Mouse (Mus musculus) MEL (cell line): ENCODE measurements around the gene Rad51b. TPM values are rescaled to one million over a fixed set of nuclear protein-coding genes. Genes with fewer than 3 reads are reported as not detected.

Experiments used
- DNase-seq: peaks from one replicate; pipeline ENCODE4 v3.0.0; 2011; ENCODE audit warnings: low read depth, low spot score
- H3K27ac ChIP-seq: 2 replicates; pipeline ENCODE4 v1.5.1; 2012; ENCODE audit warnings: low read depth, mild to moderate bottlenecking, control low read depth, low read length, moderate library complexity; ENCODE audit not compliant: control insufficient read depth
- H3K27me3 ChIP-seq, 2 experiments: fragments of 150-350 bp in 1 of 2; sonication (generic) in 1 of 2; 2 replicates each; pipeline ENCODE4 v1.6.1; 2012; ENCODE audit warnings: low read length in 2 of 2, mild to moderate bottlenecking in 2 of 2, improper control_type of control experiment in 1 of 2, moderate library complexity in 1 of 2; ENCODE audit not compliant: insufficient read depth in 2 of 2, control insufficient read depth in 1 of 2
- H3K36me3 ChIP-seq, 2 experiments: 2 replicates each; pipeline ENCODE4 v1.6.1; 2012 to 2014; ENCODE audit warnings: low read length in 2 of 2, improper control_type of control experiment in 1 of 2, inconsistent platforms in 1 of 2, mild to moderate bottlenecking in 1 of 2; ENCODE audit not compliant: insufficient read depth in 2 of 2, control insufficient read depth in 1 of 2
- H3K4me1 ChIP-seq, 2 experiments: fragments of 150-350 bp in 1 of 2; sonication (generic) in 1 of 2; 2 replicates each; pipeline ENCODE4 v1.6.1; 2012; ENCODE audit warnings: low read length in 2 of 2, improper control_type of control experiment in 1 of 2, mild to moderate bottlenecking in 1 of 2; ENCODE audit not compliant: insufficient read depth in 2 of 2, control insufficient read depth in 1 of 2
- H3K4me3 ChIP-seq, 2 experiments: fragments of 150-350 bp in 1 of 2; sonication (generic) in 1 of 2; 2 replicates each; pipeline ENCODE4 v1.5.1; 2012; ENCODE audit warnings: low read depth in 2 of 2, low read length in 2 of 2, mild to moderate bottlenecking in 2 of 2, moderate library complexity in 2 of 2, control low read depth in 1 of 2, improper control_type of control experiment in 1 of 2; ENCODE audit not compliant: control insufficient read depth in 1 of 2, insufficient read depth in 1 of 2
- H3K79me2 ChIP-seq: 2 replicates; pipeline ENCODE4 v1.6.1; 2012; ENCODE audit warnings: mild to moderate bottlenecking, low read length, moderate library complexity; ENCODE audit not compliant: control insufficient read depth, poor library complexity, insufficient read depth
- H3K9ac ChIP-seq: 2 replicates; pipeline ENCODE4 v1.6.1; 2012; ENCODE audit warnings: low read depth, mild to moderate bottlenecking, control low read depth, low read length, moderate library complexity; ENCODE audit not compliant: control insufficient read depth, poor library complexity, severe bottlenecking
- H3K9me3 ChIP-seq: fragments of 150-350 bp; sonication (generic); replicated peaks from 2 replicates; pipeline ENCODE4 v1.6.1; 2012; ENCODE audit warnings: mild to moderate bottlenecking, low read length, improper control_type of control experiment, moderate library complexity; ENCODE audit not compliant: insufficient read depth
- BHLHE40 ChIP-seq: IDR thresholded peaks from 2 replicates; pipeline ENCODE4 v1.6.1; 2012; ENCODE audit warnings: low read depth, mild to moderate bottlenecking, inconsistent platforms, low read length, improper control_type of control experiment, borderline replicate concordance
- EP300 ChIP-seq, 2 experiments: IDR thresholded peaks; 2 replicates each; pipeline ENCODE4 v1.6.1; 2011; ENCODE audit warnings: improper control_type of control experiment in 2 of 2, low read length in 2 of 2, low read depth in 1 of 2, mild to moderate bottlenecking in 1 of 2
- ETS1 ChIP-seq: IDR thresholded peaks from 2 replicates; pipeline ENCODE4 v1.6.1; 2012; ENCODE audit warnings: low read depth, mild to moderate bottlenecking, inconsistent platforms, low read length, improper control_type of control experiment, moderate library complexity
- GABPA ChIP-seq: IDR thresholded peaks from 2 replicates; pipeline ENCODE4 v1.6.1; 2012; ENCODE audit warnings: low read depth, mild to moderate bottlenecking, inconsistent platforms, low read length, improper control_type of control experiment, moderate library complexity
- GATA1 ChIP-seq: IDR thresholded peaks from 2 replicates; pipeline ENCODE4 v1.6.1; 2011; ENCODE audit warnings: low read depth, low read length, improper control_type of control experiment
- HCFC1 ChIP-seq: IDR thresholded peaks from 2 replicates; pipeline ENCODE4 v1.6.1; 2012; ENCODE audit warnings: low read depth, mild to moderate bottlenecking, inconsistent platforms, low read length, improper control_type of control experiment, moderate library complexity
- KAT2A ChIP-seq: conservative IDR thresholded peaks from 2 replicates; pipeline ENCODE4 v1.6.1; 2012; ENCODE audit warnings: low read depth, low read length, improper control_type of control experiment, inconsistent platforms
- MAX ChIP-seq: IDR thresholded peaks from 2 replicates; pipeline ENCODE4 v1.6.1; 2011; ENCODE audit warnings: low read length, improper control_type of control experiment
- MYB ChIP-seq: IDR thresholded peaks from 2 replicates; pipeline ENCODE4 v1.6.1; 2011; ENCODE audit warnings: mild to moderate bottlenecking, low read depth, low read length, improper control_type of control experiment
- NRF1 ChIP-seq: IDR thresholded peaks from 2 replicates; pipeline ENCODE4 v1.6.1; 2014; ENCODE audit warnings: low read depth, mild to moderate bottlenecking, inconsistent platforms, low read length, improper control_type of control experiment, moderate library complexity; ENCODE audit not compliant: poor library complexity, insufficient read depth, severe bottlenecking
- RAD21 ChIP-seq: IDR thresholded peaks from 2 replicates; pipeline ENCODE4 v1.6.1; 2011; ENCODE audit warnings: mild to moderate bottlenecking, low read depth, low read length, improper control_type of control experiment
- SIN3A ChIP-seq: IDR thresholded peaks from 2 replicates; pipeline ENCODE4 v1.6.1; 2012; ENCODE audit warnings: low read length, improper control_type of control experiment, inconsistent platforms
- SMC3 ChIP-seq: IDR thresholded peaks from 2 replicates; pipeline ENCODE4 v1.6.1; 2011; ENCODE audit warnings: low read depth, low read length, improper control_type of control experiment
- TCF12 ChIP-seq: IDR thresholded peaks from 2 replicates; pipeline ENCODE4 v1.6.1; 2014; ENCODE audit warnings: low read depth, mild to moderate bottlenecking, inconsistent platforms, low read length, improper control_type of control experiment, moderate library complexity
- USF1 ChIP-seq: IDR thresholded peaks from 2 replicates; pipeline ENCODE4 v1.6.1; 2014; ENCODE audit warnings: low read depth, mild to moderate bottlenecking, inconsistent platforms, low read length, improper control_type of control experiment, moderate library complexity
- ZC3H11A ChIP-seq: IDR thresholded peaks from 2 replicates; pipeline ENCODE4 v1.6.1; 2012; ENCODE audit warnings: low read depth, mild to moderate bottlenecking, inconsistent platforms, low read length, improper control_type of control experiment
- ZKSCAN1 ChIP-seq: IDR thresholded peaks from 2 replicates; pipeline ENCODE4 v1.6.1; 2012; ENCODE audit warnings: low read depth, mild to moderate bottlenecking, inconsistent platforms, low read length, improper control_type of control experiment, moderate library complexity
- ZNF384 ChIP-seq: IDR thresholded peaks from 2 replicates; pipeline ENCODE4 v1.6.1; 2012; ENCODE audit warnings: low read depth, mild to moderate bottlenecking, inconsistent platforms, low read length, improper control_type of control experiment
- polyA plus RNA-seq, 2 experiments: library from polyadenylated mRNA; stranded (reverse) in 1 of 2; unstranded in 1 of 2; fragments of >175 nt in 1 of 2; fragments of >200 nt in 1 of 2; gene quantifications; 2 replicates each; pipeline versions ENCODE4 v1.2.1 to v1.2.4; 2012; ENCODE audit warnings: low replicate concordance in 2 of 2, low read depth in 1 of 2; ENCODE audit not compliant: insufficient read length in 2 of 2, insufficient read depth in 1 of 2, missing spikeins in 1 of 2
- total RNA-seq: library from RNA; depleted of rRNA; stranded (reverse); fragments of 300-350 nt; gene quantifications from 2 replicates; pipeline ENCODE4 v1.2.3, GENCODE M21; 2012

Rad51b gene
- total and polyA plus RNA-seq, 3 experiments, result 3.6 to 5.7 TPM; not detected in 1

DNA sequence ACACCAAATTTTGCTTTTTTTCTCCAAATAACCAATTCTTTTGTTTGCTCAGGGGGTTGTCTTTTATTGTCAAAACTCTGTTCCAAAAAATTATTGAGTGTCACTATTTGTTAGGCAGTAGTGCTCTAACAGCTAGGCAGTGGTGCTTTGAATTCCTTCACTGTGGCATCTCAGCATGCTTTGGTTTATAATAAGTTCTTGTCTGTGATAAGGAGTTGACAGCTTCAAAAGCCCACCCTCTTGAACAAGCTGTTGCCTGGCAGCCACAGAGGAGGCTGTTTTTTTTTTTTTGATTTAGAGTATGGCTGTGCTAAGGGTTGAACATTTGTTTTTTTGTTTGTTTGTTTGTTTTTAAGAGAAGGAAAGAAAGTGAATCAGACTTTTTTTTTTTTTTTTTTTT is 92.9 kb downstream of the Rad51b start:
- Histone ChIP-seq H3K4me3 (no peak overlapping the region), H3K79me2 (no peaks in the 10 kb centered on the region), H3K9me3 (no peaks in the 10 kb centered on the region), H3K27me3 (no peaks in the 10 kb centered on the region), H3K9ac (no peak overlapping the region), H3K36me3 (no peaks in the 10 kb centered on the region), H3K4me1 (no peaks in the 10 kb centered on the region; a peak in 1 of 4 replicates), H3K27ac (no peak overlapping the region)
- DNase-seq, result no peak
- TF ChIP-seq MYB, result no peak
- TF ChIP-seq ZKSCAN1, result no peak
- TF ChIP-seq GATA1, result no peak
- no peak for TF ChIP-seq SMC3
- TF ChIP-seq BHLHE40, result no peak
- TF ChIP-seq SIN3A, result no peak
- no peak for TF ChIP-seq HCFC1
- TF ChIP-seq ZNF384, result peak; percentile 48

DNA sequence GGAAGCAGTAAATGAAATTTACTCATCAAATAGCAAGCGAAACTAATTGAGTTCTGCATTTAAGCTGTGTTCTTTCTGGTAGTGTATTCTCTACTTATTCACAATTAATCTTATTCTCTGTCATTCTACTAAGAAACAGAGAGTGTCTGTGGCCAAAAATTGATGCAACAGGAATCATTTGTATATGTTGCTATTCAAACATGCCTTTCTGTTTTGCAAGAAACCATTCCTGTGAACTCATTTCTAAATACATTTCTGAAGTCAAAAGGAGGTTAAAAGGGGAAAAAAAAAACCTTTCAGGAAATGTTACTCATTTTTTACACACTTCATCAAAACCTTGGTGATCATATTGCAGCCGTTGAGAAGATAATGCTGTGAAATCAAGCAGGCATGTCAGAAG is 96.6 kb downstream of the Rad51b start:
- no peak overlapping the region for H3K27ac ChIP-seq
- no peak overlapping the region for H3K9ac ChIP-seq
- H3K9me3 ChIP-seq, result no peaks in the 10 kb centered on the region
- no peak overlapping the region for H3K4me3 ChIP-seq
- no peaks in the 10 kb centered on the region for H3K36me3 ChIP-seq
- H3K4me1 ChIP-seq, result no peaks in the 10 kb centered on the region; a peak in 1 of 4 replicates
- H3K79me2 ChIP-seq, result no peaks in the 10 kb centered on the region
- no peak for DNase-seq
- no peak for TF ChIP-seq KAT2A
- no peak for TF ChIP-seq ZC3H11A
- no peak for TF ChIP-seq TCF12
- no peak for TF ChIP-seq ETS1
- no peak for TF ChIP-seq MAX
- no peak for TF ChIP-seq USF1
- no peak for TF ChIP-seq GABPA
- TF ChIP-seq EP300 (IDR thresholded peaks at IDR 0.05; ENCODE audit: low read depth in 1 of 2, low read length in 2 of 2), result no peak
- TF ChIP-seq ZKSCAN1, result no peak
- TF ChIP-seq NRF1, result no peak
- no peak for TF ChIP-seq RAD21
- no peaks in the 10 kb centered on the region for H3K27me3 ChIP-seq
